Mouse (Mus musculus) kidney, adult 2 months (tissue): ENCODE results near the gene Ica1. TPM values are rescaled to one million over a fixed set of nuclear protein-coding genes. Genes with fewer than 3 reads are reported as not detected.

Experiments used
- DNase-seq: peaks from one replicate; pipeline ENCODE4 v3.0.0; 2021
- H3K27ac ChIP-seq: fragments of 200-500 bp; 2 replicates; pipeline ENCODE4 v1.5.1; 2012; ENCODE audit warnings: low read depth, low read length, control low read depth, inconsistent platforms; ENCODE audit not compliant: insufficient read depth
- H3K27me3 ChIP-seq: fragments of 200-500 bp; replicated peaks from 2 replicates; pipeline ENCODE4 v1.6.1; 2012; ENCODE audit warnings: mild to moderate bottlenecking, moderate library complexity, low read length, inconsistent platforms; ENCODE audit not compliant: control insufficient read depth, insufficient read depth
- H3K36me3 ChIP-seq: fragments of 200-500 bp; 2 replicates; pipeline ENCODE4 v1.6.1; 2012; ENCODE audit warnings: mild to moderate bottlenecking, moderate library complexity, low read length, inconsistent platforms; ENCODE audit not compliant: control insufficient read depth, insufficient read depth
- H3K4me1 ChIP-seq: fragments of 200-500 bp; 2 replicates; pipeline ENCODE4 v1.6.1; 2011; ENCODE audit warnings: low read length; ENCODE audit not compliant: control insufficient read depth, insufficient read depth
- H3K4me3 ChIP-seq: fragments of 200-500 bp; 2 replicates; pipeline ENCODE4 v1.5.1; 2011; ENCODE audit warnings: mild to moderate bottlenecking, low read depth, low read length, control low read depth; ENCODE audit not compliant: insufficient read depth
- CTCF ChIP-seq: fragments of 200-500 bp; conservative IDR thresholded peaks from 2 replicates; pipeline ENCODE4 v1.5.1; 2011; ENCODE audit warnings: low read depth, mild to moderate bottlenecking, control low read depth, low read length, moderate library complexity, mixed read lengths; ENCODE audit not compliant: insufficient read depth, insufficient read length
- POLR2A ChIP-seq: fragments of 200-500 bp; IDR thresholded peaks from one replicate; pipeline ENCODE4 v1.6.1; 2011; ENCODE audit warnings: low read depth, low read length, control low read depth
- WGBS: fragments of 180-500 bp; shearing (Covaris S2); methylation state at CpG from one replicate; pipeline ENCODE4 v1.1.7; 2018; 5-methylcytosine and 5-hydroxymethylcytosine counted together
- polyA plus RNA-seq: library from polyadenylated mRNA; depleted of rRNA; stranded (reverse); fragments of >200 nt; gene quantifications from 2 replicates; pipeline ENCODE4 v1.2.3, GENCODE M21; 2012

Gene Ica1
- polyA plus RNA-seq, 1 experiment = 6.1 TPM

DNA sequence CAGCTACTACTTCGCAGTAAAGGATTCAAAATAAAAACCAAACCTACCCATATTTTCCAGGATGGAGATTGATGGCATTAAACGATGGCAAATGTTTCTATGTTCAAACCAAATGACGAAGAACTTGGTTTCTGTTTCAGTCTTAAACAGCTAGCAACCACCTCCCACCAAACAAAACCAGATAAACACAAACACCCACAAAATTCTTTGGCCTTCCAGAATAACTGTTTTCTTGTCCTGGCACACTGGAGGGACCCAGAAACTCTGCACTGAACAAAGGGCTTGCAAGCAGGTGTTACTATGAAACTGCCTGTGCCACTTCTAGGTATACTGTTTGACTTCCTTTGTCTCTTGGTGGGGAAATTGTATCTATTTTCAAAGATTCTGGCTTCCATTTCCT lies 43.2 kb downstream of the Ica1 start:
- no peaks in the 10 kb centered on the region for H3K4me1 ChIP-seq
- 83% methylated on average over 3 of the region's 3 CpGs for WGBS
- no peak for DNase-seq
- TF ChIP-seq POLR2A = no peak
- TF ChIP-seq CTCF = no peak
- H3K36me3 ChIP-seq = no peaks in the 10 kb centered on the region
- H3K4me3 ChIP-seq = no peak overlapping the region
- no peak overlapping the region for H3K27ac ChIP-seq
- H3K27me3 ChIP-seq = no peaks in the 10 kb centered on the region

- 34% methylated on average over 5 of the region's 5 CpGs for WGBS
- H3K27ac ChIP-seq = no peak overlapping the region
Observed at GRCm38 (mm10) chr6:8732492-8732891, 45.8 kb downstream of the Ica1 start.

GRCm38 (mm10) chr6:8731656-8732191 lies 46.6 kb downstream of the Ica1 start:
- WGBS = 44% methylated on average over 4 of the region's 4 CpGs
- H3K27ac ChIP-seq = no peak overlapping the region
- H3K36me3 ChIP-seq = no peaks in the 10 kb centered on the region
- no peak overlapping the region for H3K4me3 ChIP-seq
- H3K4me1 ChIP-seq = no peaks in the 10 kb centered on the region
- no peak for DNase-seq
- H3K27me3 ChIP-seq = no peaks in the 10 kb centered on the region
- TF ChIP-seq CTCF (no peak), POLR2A (no peak)

More at GRCm38 (mm10) chr6:8732492-8732891, 45.8 kb downstream of the Ica1 start:
- H3K36me3 ChIP-seq = no peaks in the 10 kb centered on the region
- DNase-seq = no peak
- no peaks in the 10 kb centered on the region for H3K4me1 ChIP-seq
- H3K4me3 ChIP-seq = no peak overlapping the region
- TF ChIP-seq POLR2A (no peak), CTCF (no peak)
- no peaks in the 10 kb centered on the region for H3K27me3 ChIP-seq

DNA sequence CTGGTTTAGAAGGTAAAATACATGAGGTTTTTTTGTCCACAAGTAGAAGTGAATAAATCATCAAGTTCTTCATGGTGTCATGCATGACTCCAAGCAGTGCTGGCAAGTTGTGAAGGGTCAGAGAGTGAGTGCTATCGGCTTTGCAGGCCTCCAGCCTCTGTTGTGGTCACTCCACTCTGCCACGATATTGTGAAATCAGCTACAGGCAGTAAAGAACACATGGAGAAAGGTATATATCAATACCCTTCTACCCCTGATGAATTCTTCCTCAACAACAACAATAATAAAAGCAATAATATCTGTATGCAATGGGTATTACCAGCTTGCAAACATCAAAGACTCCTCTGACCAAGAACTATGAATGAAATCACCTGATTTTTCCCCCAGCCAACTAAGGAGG lies 47.9 kb downstream of the Ica1 start:
- DNase-seq = no peak
- Histone ChIP-seq H3K27ac (no peak overlapping the region), H3K4me1 (no peaks in the 10 kb centered on the region), H3K27me3 (no peaks in the 10 kb centered on the region), H3K4me3 (no peak overlapping the region), H3K36me3 (no peaks in the 10 kb centered on the region)
- TF ChIP-seq CTCF = no peak
- no peak for TF ChIP-seq POLR2A
- 89% methylated on average over 2 of the region's 2 CpGs for whole genome bisulfite sequencing

DNA sequence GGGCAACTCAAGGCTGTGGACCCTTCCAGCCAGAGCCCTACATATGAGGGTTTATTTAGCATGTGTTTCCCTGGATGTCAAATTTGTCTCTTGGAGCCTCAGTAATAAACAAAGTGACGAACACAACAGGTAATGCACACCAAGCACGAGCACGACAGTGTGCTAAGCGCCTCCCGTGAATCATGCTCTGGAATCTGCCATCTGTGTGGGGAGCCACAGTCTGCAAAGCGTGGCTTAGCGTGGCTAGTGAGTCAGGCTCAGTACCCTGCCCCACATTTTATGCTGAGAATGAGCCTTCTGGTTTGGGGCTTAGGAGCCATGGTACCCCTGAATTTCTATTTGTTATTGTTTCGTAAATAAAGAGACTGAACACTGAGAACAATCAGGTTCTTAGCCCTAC lies 50.5 kb downstream of the Ica1 start:
- H3K36me3 ChIP-seq = no peaks in the 10 kb centered on the region
- 86% methylated on average over 8 of the region's 8 CpGs for WGBS
- H3K4me1 ChIP-seq = no peaks in the 10 kb centered on the region
- H3K27me3 ChIP-seq = no peaks in the 10 kb centered on the region
- H3K4me3 ChIP-seq = no peak overlapping the region
- DNase-seq = no peak
- H3K27ac ChIP-seq = no peak overlapping the region
- no peak for TF ChIP-seq POLR2A
- no peak for TF ChIP-seq CTCF

DNA sequence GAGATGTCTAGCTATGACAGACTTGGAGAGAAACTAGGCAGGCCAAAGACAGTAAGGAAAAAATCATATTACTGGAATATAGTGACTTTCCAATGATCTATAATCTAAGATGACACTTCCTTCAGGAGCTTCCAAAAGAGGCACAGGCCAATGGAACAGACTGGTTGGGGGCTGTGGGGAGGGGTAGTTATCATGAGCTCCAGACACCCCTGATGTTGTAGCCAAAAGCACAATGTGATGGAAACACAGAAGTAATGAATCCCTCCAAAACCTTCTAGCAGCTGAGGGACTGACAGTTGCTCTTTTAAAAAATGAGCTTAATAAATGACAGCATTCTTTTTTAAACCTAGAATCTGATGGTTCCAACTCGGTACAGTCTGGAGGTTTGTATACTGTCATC lies 52.7 kb downstream of the Ica1 start:
- WGBS = 34% methylated on average over 1 of the region's 1 CpGs
- H3K36me3 ChIP-seq = no peaks in the 10 kb centered on the region
- no peak for DNase-seq
- H3K27ac ChIP-seq = no peak overlapping the region
- no peaks in the 10 kb centered on the region for H3K4me1 ChIP-seq
- TF ChIP-seq POLR2A (no peak), CTCF (no peak)
- H3K4me3 ChIP-seq = no peak overlapping the region
- no peaks in the 10 kb centered on the region for H3K27me3 ChIP-seq

DNA sequence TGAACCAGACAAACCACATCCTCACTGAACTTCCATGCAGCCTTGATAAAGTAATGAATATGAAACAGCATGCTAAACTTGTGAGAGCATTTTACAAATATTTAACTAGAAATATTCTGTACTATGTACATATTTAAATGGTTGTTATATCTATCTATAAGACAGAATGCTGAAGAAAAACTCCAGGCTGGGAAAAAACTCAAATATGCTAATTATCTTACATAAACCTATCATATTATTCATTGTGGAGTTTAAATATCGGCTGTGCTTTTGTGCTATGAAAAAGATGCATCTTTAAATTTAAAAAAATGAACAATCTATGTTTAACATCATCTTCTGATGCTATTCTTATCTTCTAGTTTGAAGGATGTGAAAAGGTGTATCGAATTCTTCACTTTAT lies 58.6 kb downstream of the Ica1 start:
- DNase-seq = no peak
- H3K36me3 ChIP-seq = no peaks in the 10 kb centered on the region
- 81% methylated on average over 2 of the region's 2 CpGs for WGBS
- no peaks in the 10 kb centered on the region; the same call in 1 of the 2 replicates for H3K27me3 ChIP-seq
- no peaks in the 10 kb centered on the region for H3K4me1 ChIP-seq
- TF ChIP-seq POLR2A (no peak), CTCF (no peak)
- no peak overlapping the region for H3K4me3 ChIP-seq
- H3K27ac ChIP-seq = no peak overlapping the region

- Histone ChIP-seq H3K4me3 (no peak overlapping the region), H3K4me1 (no peaks in the 10 kb centered on the region), H3K27me3 (no peaks in the 10 kb centered on the region; the same call in 1 of the 2 replicates), H3K27ac (no peak overlapping the region), H3K36me3 (no peaks in the 10 kb centered on the region)
- TF ChIP-seq POLR2A (no peak), CTCF (no peak)
- 87% methylated on average over 7 of the region's 7 CpGs for WGBS
- no peak for DNase-seq
Observed at GRCm38 (mm10) chr6:8717967-8718366, 60.3 kb downstream of the Ica1 start.
